Mouse (Mus musculus) lung, postnatal 25 days (tissue): ENCODE measurements at regions not wholly inside any gene's neighbourhood (a gene's known extent, or its start where the extent isn't known, plus 50 kb on each side); places are given as distances from the start of the nearest gene placed in this dataset.

ENCODE experiments used
- DNase-seq: peaks from one replicate; pipeline ENCODE4 v3.0.0; 2022; ENCODE audit warnings: low spot score

DNA sequence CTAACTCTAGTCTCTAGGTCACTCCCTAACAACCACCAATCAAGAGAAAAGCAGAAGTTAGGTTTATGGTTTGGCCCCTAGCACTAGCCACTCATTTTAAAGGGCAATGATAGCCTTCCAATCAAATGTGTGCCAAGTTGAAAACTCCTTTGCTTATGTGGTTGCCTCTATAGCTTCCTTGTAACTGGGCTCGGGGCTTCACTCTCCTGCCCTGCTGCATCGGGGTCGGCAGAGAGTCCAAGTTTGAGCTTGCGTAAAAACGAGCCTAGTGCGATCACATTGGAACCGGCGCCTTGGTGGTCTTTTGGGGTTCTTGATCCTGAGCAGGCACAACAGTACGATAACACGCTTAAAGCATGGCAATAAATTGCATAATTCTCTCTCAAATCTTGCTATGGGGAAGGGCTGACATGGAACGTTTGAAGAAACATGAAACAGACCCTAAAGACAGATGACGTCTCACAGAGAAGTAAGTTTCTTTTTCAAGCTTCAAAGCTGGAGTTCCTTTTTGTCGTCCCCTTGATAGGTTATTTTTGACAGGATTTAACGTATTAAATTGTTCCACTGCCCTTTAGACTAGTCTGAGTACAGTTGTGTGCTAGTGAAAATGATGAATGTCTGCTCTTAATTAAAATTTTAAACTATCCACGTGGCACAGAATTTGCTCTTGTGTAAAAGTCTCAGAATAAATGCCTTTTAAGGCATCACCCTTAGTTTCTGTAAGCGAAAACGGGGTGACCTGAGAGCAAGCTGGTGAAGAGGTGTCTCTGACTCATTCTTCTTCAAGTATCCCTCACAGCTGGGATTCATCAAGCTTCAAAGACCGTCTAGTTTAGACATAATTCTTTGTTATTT lies 52.0 kb downstream of the 4930426L09Rik start:
- DNase-seq = peak; percentile 23

DNA sequence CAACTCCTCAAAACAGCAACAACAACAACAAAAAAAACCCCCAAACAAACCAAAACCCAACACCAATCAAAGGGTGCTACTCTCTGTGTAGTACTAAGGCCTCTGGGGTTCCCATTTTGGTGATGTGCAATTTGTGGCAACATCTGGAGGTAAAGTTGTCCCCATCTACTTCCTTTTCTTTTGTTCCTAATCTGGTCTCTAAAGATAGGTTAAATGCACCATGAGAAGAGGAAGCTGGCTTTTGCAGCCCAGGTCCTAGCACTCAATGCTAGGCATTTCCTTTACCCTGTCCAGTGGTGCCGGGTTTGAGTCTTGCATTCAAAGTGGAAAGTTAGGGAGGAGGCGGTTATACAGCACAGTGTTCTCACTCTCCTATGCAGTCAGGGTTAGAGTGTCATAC lies 57.4 kb downstream of the 4930426L09Rik start:
- no peak for DNase-seq

DNA sequence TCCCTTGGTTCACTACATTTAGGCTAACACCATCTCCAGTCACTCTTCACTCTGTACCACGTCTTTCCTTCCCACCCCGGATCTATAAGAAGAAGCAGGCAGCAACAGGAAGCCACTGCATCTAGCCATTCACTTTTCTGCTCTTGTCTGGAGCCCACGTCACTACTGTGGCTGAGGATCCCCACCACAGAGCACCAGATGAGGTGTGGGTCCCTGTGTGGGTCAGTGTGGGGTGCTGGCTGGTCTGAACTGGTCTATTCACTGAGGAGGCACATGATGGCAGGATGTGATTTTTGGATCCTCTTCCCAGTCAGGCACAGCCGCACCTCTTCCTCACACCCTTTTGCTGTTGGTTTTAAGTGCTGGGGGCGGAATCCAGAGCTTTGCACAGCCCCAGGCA lies 59.7 kb downstream of the 4930426L09Rik start:
- no peak for DNase-seq

DNA sequence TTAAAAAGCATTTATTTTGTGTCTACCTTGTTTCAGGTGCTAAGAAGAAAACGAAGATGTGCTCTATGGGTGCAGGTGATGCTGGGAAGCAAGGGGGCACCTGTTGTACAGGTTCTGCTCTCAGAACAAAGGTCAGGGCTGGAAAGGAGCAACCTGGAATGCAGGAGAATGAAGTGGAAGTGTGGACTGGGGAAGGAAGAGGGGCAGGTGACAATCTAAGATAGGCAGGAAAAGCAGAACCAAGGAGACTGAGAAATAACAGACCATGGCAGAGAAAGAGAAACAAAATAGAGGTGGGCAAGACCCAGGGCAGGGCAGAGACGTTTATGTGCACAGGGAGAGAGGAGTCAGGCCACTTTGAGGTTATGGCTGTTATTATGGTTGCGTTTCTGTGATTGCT lies 60.6 kb downstream of the 4930426L09Rik start:
- no peak for DNase-seq

DNA sequence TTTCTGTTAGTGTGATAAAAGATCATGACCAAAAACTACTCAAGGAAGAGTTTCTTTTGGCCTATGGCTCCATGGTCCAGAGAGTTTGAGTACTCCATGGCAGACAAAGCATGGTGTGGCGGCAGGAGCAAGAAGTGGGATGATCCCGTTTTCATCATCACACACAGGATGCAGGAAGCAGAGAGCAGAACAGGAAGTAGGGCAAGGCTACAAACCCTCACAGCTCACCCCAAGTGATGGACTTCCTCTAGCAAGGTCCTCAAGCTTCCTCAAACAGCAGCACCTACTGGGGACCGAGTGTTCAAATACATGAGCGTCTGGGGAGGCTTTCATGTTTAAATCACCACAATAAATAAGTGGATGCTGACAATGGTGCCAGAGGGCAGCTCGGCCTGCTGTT lies 61.1 kb downstream of the 4930426L09Rik start:
- peak; percentile 38 for DNase-seq

DNA sequence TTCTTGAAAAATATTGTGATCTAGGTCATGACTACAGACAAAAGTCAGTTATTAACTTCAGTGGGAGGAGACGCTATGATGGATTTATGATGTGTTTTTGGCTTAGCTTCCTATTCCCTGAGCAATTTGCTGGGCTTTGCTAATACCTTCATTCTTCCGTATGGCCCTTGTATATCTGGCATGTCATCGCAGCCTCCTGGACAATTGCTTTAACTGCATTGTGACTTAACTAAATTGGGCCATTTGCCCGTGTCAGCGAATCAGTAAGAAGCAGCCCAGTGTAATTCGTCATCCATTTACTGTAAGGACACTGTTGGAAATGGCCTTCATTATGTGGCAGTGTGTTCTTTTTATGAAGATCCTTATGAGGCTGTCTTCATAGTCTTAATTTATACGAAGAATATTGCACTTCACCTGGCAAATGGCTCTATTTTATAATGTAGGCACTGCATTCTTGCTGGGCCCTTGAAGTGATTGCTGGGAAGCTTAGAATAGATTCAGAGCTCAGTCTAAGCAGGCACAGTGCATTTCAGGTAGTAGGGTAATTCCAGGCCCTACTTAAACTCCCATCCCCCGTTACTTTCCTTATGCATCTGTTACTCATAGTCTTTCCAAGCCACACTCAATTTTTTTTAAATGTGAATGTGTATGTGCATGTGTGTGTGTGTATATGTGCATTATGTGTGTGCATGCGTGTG lies 62.2 kb downstream of the 4930426L09Rik start:
- DNase-seq = no peak

DNA sequence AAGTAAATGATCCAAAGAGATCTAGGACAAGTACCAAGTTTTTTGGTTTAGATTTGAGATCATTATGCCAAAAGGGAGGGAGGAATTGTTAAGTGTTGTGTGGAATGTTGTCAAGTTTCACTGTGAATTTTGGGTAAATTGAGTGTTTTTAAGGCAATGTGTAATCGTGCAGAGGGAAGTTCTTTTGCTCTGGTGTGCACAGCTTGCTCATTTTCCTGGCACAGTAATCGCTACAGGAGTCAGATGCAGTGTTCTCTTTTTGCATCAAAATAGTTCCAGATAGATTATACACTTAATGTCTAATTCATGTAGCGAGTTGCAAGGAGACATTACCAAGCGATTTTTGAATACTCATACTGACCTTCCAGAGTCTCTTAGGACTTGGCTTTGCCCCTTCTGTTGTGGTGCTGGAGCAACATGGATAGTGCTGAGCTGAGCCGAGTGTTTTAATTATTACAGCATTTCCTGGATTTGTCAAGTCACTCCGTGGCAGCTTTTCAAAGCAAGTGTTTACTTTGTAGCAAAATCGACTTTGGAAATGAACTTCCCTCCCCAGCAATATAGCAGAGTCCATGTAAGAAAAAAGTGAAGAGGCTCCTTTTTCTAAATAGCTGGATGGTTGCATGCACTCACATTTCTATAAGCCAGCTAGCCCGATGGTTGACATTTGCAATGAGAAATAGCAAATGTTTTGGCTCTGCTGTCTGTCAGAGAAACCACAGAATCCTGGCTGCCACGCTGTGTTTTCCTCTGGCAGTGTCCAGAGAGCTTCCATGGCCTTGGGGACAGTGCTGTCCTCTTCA lies 66.6 kb downstream of the 4930426L09Rik start:
- peak; percentile 23 for DNase-seq

DNA sequence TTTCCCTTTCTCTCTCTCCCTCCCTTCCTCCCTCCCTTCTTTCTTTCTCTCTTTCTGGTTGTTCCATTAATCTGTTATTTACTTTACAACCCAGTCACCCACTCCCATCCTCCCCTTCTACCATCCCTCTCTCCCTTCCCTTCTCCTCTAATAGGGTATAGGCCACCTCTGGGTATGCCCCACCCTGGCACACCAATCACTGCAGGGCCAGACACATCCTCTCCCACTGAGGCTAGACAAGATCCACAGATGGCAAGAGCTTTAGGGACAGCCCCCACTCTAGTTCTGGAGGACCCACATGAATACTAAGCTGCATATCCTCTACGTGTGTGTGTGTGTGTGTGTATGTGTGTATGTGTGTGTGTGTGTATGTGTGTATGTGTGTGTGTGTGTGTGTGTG lies 67.4 kb downstream of the 4930426L09Rik start:
- DNase-seq = no peak

DNA sequence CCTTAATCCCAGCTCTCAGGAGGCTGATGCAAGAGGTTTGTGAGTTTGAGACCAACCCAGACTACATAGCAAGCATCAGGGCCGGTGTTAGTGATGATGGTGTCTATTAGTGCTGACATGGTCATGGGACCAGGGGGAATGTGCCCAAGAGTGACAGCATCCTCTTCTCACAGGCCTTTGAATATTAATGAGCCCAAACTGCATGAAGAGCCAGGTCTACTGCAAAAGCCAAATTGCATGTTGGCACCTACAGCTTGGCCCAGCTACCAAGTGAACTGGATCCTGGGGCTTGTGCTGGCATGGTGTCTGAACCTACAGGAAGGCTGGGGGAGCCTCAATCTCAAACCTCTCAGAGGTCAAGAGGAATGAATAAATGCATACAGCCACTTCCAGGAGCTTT lies 70.0 kb downstream of the 4930426L09Rik start:
- no peak for DNase-seq

DNA sequence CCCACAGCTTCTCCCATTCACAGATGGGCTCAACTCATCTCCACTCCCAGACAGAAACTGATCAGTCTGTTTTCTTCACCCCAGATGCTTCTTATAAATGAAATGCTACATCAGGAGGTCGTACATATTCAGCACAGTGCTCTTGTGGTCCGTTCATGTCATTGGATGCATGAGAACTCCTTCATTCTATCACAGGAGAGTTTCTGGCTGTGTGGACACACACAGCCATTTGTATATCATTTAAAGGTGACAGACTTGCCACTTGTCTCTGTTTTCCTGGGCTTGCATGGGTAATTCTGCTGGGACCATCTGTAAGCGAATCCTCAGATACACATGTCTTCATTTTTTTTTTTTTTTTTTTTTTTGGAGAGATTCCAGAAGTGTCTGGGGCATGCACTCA lies 85.7 kb downstream of the 4930426L09Rik start:
- no peak for DNase-seq

DNA sequence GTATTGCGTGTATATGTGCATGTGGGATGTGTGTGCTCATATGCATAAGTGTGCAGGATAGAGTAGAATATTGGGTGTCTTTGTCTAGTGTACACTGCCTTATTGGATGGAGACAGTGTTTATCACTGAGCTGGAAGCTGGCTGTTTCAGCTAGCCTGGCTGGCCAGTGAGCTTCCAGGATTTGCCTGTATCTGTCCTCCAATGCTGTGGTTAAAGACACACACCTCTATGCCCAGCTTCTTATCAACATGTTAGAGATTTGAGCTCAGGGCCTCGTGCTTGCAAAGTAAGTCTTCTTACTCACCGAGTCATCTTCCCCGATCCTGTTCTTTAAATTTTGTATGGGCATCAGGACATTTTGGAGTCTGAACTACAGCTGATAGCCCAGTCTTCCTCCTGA lies 87.0 kb downstream of the 4930426L09Rik start:
- no peak for DNase-seq

DNA sequence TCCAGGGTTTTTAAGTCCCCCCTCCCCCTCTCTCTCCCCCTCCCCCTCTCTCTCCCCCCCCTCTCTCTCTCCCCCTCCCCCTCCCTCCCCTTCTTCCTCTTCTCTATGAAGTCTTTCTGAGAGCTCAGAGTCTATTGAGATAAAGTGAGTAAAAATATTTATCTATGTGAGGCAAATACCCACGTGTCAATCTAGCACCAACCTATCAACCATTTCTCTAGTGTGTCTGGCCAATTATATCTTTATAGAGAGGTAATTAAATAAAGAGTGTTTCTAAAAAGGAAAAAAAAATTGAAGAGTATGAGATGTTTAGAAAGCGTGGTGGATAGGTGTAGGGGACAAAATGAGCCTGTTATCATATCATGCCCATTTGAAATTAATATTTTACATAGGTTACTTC lies 88.0 kb downstream of the 4930426L09Rik start:
- no peak for DNase-seq

DNA sequence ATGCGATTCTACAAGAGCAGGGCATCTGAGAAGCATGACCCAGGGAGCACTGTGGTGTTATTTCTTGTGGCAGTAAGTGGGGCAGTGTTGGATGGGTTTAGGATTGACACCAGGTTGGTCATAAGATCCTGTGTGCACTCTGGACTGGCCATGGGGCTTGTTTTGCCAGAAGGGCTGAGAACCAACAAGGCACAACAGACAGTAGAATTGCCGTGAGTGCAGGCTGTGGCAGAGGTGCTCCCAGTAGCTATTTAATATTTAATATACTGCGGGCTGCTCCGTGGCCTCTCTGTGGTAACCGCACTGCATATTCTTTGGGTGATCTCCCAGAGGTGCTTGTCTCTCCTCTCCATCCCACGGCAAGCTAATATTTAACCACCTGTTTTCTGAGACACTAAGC lies 88.5 kb downstream of the 4930426L09Rik start:
- DNase-seq = no peak

DNA sequence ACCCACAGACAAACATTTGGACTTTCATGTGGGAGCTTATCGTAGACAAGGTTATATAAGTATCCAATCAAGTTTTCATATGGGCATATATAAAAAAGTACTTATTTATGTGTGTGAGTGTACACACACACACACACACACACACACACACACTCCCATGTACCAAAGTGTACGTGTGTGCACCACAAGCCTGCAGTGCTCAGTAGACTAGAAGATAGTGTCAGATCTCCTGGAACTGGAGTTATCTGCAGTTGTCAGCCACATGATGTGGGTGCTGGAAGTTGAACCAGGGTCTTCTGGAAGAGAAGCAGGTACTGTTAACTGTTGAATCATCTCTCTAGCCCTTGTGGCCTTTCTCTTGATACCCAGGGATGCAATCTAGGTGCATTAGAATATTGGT lies 99.7 kb upstream of the Armc3 start:
- no peak for DNase-seq

DNA sequence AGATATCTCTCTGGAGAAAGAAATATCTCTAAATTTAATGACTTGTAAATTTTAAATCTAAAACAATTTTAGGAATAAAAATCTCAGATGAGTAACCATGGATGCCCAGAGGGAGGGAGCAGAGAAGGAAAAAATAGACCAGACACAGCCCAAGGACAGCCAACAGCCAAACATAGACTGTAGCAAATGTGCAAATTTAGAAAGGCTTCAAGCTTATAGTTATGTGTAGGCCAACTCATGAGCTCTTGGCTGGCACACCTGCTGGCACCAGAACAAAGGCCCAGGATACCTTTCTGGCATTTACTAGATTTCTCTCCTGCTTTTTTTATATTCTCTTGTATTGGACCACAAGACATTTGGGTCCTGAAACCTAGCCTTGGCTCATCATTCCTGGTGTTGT lies 90.3 kb upstream of the Armc3 start:
- no peak for DNase-seq

DNA sequence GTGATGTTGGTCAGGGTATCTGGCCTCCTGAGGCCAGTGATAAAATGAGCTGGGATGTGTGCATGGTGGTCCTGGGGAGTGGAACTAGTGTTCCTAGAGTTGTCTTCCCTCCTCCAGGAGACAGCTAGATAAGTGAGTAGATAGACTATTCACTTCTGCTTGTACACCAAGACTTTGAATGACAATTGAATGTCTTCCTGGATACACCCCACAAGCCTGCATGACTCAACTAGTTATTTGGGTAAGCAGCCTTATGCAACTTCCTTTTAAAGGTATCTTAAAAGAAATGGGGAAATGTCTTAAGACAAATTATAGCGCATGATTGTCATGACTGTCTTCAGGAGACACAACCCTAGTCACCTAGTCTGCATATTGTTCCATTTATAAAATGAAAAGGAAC lies 79.2 kb upstream of the Armc3 start:
- peak; percentile 14 for DNase-seq

DNA sequence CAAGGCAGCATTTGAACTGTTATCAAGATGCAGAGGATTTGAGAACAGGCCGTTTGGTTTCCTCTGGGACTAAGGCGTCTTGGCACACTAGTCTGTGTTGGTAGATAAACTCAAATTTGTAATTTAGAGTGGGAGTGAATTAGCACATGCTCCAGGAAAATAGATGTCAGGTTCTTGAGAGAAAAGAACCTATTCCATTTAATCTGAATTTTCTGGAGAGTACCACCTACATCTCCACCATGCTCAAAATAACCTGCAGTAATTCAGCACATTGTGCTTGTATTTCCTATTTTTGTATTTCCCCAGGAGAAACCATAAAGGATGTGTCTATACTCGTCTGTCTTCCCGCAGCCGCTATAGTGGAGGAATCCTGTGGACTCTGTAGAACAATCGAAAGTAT lies 66.2 kb upstream of the Armc3 start:
- DNase-seq = no peak

DNA sequence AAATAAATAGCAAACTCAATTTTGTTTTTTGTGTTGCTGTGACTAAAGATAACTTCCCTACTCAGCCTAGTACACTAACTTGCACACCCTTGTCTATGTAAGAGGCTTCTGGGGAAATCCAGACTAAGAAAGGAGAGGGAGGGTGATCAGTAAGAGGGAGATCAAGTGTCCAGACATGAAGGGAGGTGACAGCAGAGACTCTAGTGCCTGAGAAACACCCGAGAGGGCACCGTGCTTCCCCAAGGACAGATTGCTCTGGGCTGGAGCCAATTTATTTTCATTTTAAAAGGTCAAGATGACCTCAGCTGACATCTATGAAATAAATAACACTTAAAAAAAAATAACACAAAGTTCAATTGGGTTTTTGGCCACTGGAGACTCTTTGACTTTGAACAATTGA lies 56.5 kb upstream of the Armc3 start:
- no peak for DNase-seq

DNA sequence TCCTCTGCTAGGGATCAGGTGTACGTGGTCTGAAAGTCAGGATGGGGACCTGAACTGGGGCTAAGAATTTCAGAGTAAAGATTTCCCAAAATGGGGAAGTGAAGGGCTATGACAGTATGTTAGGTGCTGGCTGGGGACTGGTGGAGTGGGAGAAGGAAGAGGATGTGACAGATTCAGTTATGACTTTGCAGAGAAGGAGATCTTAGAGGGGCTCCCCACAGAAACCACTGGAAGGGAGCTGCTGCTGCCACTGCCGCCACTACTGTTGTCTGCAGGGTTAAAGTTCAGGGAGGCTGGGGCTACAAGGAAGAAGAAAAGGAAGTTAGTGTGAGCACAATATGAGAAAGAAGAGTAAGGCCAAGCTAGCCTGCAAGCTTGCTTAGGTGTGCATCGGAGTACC lies 53.7 kb upstream of the Armc3 start:
- DNase-seq = no peak

DNA sequence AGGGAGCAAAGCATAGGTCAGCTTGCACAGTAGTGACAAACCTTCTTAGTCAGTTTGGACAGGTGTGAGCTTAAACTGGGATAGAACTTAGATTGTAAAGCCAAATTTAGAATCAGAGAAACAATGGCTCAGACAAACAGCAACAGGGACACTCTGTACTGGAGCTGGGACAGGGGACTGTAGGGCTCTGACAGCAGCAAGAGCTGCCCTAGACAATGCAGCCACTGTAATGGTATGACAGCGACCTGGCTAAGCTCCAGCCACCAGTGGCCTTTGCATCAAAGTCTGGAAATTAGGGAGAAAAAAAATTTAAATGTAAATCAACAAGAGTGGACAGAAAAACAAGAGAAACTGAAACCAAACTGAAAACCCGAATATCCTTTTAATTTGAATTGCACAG lies 53.2 kb upstream of the Armc3 start:
- DNase-seq = peak; percentile 21

DNA sequence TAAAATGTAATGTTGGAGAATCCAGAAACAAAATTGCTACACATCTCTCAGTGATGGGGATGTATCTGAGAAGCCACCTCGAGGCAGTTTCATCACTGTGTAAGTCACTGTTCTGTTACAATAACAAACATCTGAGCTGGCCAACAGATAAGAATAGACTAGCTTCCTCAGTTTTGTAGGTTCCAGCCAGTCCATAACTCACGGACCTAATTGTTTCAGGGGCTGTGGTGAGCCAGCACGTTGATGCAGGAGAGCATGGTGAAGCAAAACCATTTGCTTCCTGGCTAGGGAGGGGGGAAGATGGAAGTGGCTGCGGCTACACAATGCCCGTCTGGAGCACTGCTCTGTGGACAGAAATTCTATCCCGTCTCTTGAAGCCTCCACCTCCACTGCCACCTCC lies 52.8 kb upstream of the Armc3 start:
- DNase-seq = no peak

DNA sequence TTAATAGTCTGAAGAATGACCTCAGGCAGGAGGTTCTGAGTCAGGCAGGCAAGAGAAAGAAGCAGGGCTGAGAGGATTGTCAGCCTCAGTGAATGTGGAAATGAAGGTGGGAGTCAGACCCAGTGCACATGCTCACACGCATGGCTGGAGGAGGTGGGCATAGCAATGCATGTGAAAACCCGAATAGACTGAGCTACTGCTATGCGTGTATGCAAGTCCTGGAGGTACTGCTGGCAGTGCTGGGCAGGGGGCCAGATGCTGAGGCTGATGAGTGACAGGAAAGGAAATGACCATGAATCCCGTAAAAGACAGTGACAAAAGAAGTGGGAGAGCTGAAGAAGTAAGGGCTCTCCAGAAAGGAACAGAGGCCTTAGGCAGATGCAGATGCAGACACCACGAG lies 50.3 kb upstream of the Armc3 start:
- DNase-seq = no peak
